Mouse (Mus musculus) T-cell, adult 2 months (primary cell): ENCODE results near the gene U2af1l4.
A peak's percentile ranks its signal among the peaks of the same experiment; 100 is the strongest.

ENCODE experiments used
- DNase-seq: peaks from one replicate; pipeline ENCODE4 v3.0.0; 2022; ENCODE audit warnings: low spot score

Gene U2af1l4

GRCm38 (mm10) chr7:30588676-30589434 is 25.8 kb downstream of the U2af1l4 start, which contains the start of gene Kmt2b:
Gene Kmt2b (minus strand): TSS chr7:30588726.
- peak; percentile 86 for DNase-seq

DNA sequence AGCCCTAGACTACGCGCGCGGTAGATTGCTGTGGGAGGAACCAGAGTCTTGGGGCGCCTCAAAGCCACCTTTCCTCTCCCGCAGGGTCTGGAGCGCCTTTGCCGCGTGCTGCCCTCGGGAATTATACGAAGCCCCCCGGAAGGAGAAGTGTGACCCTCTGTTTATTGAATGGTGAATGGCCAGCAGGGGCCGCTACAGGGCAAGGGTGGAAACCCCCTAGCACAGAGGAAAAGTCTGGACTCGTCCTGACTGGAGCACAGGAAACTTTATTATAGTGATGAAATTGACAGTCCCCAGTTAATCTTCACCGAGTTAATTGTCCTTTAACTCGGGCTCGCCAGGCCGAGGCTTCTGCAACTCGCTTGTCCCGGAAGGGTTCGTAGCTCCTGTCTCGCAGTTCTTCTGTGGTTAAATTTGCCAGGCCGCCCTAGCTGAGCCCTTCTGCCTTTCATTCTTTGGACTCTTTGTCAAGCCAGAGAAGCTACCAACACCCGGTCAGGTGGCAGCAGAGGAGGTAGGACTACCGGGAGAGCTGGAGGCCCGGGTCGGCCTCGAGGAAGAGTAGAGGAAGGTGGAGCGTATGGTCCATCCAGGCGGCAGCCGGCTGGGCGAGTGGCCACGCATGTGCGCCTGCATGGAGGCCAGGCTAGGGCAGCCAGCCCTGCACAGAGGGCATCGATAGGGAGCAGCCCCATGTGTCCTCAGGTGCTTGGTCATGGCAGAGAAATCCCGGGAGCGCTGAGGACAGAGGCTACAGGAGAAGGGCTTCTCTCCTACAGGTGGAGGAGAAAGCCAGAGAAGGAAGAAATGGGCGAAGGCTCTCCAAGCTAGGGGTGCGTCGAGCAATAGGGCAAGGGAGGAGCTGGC is 26.6 kb downstream of the U2af1l4 start:
- peak; percentile 60 for DNase-seq

DNA sequence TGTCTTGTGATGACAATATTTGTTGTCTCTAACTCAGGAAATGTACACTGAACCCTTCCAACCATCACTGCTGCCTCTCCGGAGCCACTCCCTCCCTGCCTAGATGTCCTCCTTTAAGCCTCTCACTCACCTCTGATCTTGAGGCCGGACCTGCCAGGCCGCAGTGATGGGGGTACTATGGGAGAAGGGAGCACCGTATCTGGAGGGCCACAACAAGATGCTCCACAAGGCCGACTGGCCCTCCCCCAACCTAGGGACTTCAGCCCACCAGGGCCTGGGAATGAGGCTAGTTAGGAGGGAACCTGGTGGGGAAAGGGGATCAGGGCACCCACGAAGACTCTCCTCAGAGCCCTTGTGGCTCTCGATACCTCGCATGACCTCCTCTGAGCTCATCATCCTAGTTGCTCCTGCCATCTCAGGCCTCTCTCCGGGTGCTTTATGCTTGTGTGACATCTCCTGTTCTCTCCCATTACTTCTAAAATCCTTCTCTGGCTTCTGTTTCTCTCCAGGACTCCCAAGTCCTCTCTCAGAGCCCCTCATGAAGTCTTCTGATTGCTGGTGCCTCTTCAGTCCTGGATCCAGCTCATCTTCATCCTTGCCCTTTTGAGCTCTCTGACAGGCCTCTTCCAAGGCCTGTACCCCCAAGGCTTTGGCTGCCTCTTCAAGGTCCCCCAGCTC is 28.0 kb downstream of the U2af1l4 start:
- no peak for DNase-seq

- no peak for DNase-seq
Observed at GRCm38 (mm10) chr7:30591605-30591951, 28.5 kb downstream of the U2af1l4 start.

DNA sequence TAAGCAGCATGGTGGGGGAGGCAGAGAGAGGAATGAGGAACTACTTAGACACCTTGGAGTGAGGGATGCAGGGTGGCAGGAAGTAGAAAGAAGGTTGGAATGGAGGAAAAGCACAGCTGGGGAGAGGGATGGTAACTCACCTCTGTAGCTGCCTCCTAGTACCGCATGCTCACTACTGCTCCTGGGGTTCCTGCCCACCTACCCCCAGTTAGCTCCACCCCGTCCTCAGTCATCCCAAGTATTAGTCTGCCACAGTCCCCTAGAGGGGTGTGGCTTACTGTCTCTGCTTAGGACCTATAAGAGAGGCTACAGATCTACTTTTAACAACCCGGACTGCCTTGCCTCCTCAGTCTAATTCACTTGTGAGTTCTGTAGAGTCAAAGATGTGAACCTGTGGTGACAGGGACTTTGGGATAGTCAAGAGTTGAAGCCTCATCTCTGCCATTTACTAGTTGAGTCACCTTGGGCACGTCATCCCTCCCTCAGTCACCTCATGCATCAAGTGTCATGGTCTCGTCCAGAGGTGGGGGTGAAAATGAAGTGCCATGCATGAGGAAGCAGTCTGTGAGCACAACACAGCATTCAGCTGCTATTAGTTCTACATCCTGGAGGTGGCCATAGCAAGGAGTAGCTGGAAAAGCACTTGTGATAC is 29.8 kb downstream of the U2af1l4 start:
- no peak for DNase-seq

GRCm38 (mm10) chr7:30593579-30594509 is 30.7 kb downstream of the U2af1l4 start:
- no peak for DNase-seq

GRCm38 (mm10) chr7:30594510-30595024 is 31.5 kb downstream of the U2af1l4 start:
- no peak for DNase-seq

DNA sequence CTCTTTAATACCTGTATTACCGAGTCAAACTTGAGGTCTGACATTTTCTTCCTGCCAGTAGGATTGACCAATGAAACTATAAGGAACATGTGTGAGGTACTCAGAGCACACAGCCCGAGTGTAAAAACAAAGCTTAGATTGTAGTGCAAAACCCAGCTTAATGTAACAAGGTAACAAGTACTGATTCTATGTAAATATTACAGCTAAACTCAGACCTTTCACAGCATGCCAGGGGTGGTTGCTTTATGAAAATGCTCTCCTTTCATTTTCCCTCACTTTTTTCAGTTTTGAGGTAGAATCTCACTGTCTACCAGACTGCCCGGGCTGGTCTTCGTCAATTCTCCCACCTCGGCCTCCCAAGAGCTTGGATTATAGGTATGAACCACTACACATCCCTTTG is 33.0 kb downstream of the U2af1l4 start:
- no peak for DNase-seq

GRCm38 (mm10) chr7:30596811-30597210 is 33.7 kb downstream of the U2af1l4 start:
- no peak for DNase-seq

- no peak for DNase-seq
Observed at GRCm38 (mm10) chr7:30598786-30599185, 35.7 kb downstream of the U2af1l4 start, which contains the start of gene Zbtb32. Gene Zbtb32 (minus strand): TSS chr7:30598909.

- DNase-seq = peak; percentile 48
Observed at GRCm38 (mm10) chr7:30599933-30600353, 36.8 kb downstream of the U2af1l4 start.

DNA sequence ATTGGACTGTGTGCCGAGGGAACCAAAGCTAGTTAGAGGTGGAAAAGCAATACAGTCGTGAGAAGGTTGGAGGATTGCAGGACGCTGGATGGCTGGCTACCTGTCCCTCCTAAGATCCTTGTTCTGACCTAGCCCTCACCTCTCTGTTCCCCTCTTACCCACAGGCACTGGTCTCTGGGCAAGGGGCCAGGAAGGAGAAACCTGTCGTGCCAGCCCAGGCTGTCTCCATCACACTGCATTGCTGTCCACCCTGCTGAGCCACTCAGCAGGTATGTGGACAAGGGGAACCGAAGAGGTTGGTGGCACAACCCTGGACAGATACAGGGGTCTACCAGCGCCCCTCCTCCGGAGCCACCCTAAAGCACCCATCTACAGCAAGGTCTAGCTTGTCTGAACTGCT is 37.5 kb downstream of the U2af1l4 start:
- no peak for DNase-seq

- no peak for DNase-seq
Observed at GRCm38 (mm10) chr7:30602583-30602982, 39.5 kb downstream of the U2af1l4 start.

DNA sequence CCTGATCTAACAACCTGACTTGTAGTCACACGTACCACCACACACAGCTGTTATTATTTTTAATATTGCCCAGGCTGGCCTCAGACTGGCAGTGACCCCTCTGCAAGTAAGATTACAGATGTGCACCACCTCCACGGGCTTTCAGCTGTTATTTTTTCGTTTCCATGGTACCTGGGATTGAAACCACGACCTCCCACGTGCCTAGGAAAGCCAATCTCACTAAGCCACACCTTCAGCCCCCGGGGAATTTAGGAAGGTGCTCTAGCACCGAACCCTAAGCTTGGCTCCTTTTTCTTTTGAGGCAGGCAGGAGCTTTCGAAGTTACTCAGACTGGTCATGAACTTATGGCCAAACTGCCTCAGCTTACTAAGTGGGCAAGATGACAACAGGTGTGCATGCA is 41.3 kb downstream of the U2af1l4 start:
- DNase-seq = no peak

DNA sequence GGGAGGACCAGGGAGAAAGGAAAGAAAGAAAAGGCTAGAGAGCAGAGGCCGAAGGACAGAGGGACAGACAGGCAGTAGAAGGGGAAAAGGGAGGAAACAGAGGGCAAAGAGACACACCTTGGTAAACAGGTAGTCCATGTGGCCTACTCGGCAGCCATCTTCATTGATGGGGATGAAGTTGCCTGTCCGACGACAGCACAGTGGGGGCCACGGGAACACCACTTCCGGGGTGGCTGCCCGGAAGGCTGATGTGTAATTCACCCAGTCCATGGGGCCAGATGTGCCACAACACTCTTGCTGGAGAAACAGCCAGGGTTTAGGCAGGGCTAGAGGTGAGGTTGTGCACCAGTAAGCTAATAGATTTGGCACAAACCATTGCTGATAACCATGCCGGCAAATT is 41.8 kb downstream of the U2af1l4 start:
- DNase-seq = no peak

DNA sequence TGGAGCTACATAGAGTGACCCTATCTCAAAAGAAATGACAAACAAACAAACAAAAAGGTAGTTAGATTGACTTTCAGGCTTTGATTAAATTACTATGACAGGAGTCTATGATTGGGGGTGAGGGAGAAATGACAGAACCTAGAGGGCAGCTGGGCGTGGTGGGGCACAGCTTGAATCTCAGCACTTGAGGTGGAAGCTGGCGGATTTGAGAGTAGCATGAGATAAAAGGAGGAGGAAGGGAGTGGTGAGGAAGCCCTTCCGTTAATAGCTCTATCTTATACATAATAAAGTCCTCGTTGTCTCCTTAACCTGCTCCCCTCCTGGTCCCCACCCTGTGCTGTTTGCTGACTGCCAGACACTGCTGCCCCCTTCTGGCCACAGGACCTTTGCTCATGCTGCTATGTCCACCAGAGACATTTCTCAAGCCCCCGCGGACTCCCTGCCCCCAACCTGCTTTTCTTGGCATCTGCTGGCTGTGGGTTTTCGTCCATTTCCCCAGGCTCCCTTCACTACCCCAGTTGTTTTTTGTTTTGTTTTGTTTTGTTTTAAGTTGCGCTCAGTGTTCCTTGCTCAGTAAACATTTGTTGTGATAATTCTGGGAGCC is 44.7 kb downstream of the U2af1l4 start:
- DNase-seq = peak; percentile 68

GRCm38 (mm10) chr7:30608476-30608875 is 45.4 kb downstream of the U2af1l4 start:
- no peak for DNase-seq

GRCm38 (mm10) chr7:30610043-30610442 is 46.9 kb downstream of the U2af1l4 start:
- no peak for DNase-seq

GRCm38 (mm10) chr7:30612654-30613402 is 49.7 kb downstream of the U2af1l4 start, which contains the start of gene Upk1a:
Gene Upk1a (minus strand): TSS chr7:30612847.
- no peak for DNase-seq
